Mouse (Mus musculus) heart, postnatal 14 days (tissue): ENCODE results near the gene Fars2. TPM values are rescaled to one million over a fixed set of nuclear protein-coding genes. Genes with fewer than 3 reads are reported as not detected.

Experiments used
- DNase-seq, 2 experiments: peaks; one replicate each; pipeline ENCODE4 v3.0.0; 2021 to 2022
- intact Hi-C: fragments of 180-260 bp; cut with DNase I; formaldehyde crosslinking; loops from one replicate; pipeline ENCODE4 v1.15.1; 2025
- total RNA-seq, 2 experiments: library from RNA; stranded (reverse); gene quantifications; 2 replicates each; pipeline ENCODE4 v1.2.3; 2021

Fars2 gene
- total RNA-seq, 2 experiments from 2014 or later = 63.2 to 65.6 TPM

- intact Hi-C loops = loop anchor here (2.0 to 5.0 kb wide), 3 partner anchors 263 to 1030 kb away; no protein-coding TSS in a partner anchor
- DNase-seq = peak; percentile 78 to 82
These were observed 164.8 kb downstream of the Fars2 start for GRCm38 (mm10) chr13:36282018-36282417.

DNA sequence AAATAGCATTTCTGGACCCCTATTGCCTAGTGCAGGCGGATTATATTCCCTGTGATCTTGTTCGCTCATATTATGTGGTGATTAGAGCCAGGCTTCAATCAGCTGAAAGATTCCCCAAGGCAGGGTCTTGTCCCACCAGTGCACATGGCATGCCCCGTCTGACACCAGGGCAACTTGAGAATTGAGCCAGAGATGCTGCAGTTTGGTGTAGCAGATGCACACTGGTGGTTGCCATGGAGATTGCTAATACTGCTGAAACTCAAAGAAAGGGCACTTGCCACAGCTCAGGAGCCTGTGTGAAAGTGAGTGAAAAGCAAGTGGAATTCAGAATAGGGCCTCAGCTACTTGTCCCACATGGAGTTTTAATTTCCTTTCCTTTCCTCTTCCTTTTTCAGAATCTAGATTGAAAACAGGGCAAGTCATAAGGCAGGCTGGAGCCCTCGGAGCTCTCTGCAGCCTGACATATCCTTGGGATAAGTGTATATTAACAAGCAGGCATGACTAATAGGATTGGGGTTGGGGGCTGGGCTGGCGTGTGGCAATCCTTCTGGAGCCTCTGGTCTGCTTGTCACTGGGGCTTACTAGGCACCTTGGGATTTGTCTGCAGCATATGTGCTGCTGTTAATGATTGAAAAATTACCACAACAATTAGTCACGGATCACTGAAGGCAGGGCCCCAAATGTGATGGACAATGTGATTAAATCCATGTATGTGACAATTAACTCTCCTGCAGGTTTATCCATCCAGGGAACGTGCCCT lies 165.8 kb downstream of the Fars2 start:
- intact Hi-C loops = loop anchor here (2.0 to 5.0 kb wide), 3 partner anchors 264 to 1029 kb away; no protein-coding TSS in a partner anchor
- DNase-seq = no peak

GRCm38 (mm10) chr13:36283545-36284067 lies 166.4 kb downstream of the Fars2 start:
- DNase-seq = no peak
- intact Hi-C loops = loop anchor here (2.0 to 5.0 kb wide), 3 partner anchors 265 to 1029 kb away; no protein-coding TSS in a partner anchor

DNA sequence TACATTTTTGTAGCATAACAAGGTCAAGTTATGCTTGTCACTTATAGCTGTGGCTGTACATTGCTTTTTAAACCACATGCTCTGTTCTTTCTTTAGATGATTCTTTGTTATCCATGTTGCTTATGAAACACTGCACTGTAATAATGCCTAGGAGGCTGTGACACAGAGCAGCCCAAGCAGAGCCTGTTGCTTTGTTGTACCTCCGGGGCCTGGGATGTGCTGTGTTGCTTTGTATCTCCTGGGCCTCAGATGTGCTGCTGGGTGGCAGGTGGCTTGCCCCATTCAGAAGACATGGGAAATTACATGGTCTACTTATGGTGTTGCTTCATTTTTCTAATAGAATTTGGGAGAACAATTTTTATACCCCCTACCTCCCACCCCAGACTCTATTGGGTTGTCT lies 166.9 kb downstream of the Fars2 start:
- intact Hi-C loops = loop anchor here (5.0 kb wide), 2 partner anchors 443 to 1028 kb away; no protein-coding TSS in a partner anchor
- no peak for DNase-seq

DNA sequence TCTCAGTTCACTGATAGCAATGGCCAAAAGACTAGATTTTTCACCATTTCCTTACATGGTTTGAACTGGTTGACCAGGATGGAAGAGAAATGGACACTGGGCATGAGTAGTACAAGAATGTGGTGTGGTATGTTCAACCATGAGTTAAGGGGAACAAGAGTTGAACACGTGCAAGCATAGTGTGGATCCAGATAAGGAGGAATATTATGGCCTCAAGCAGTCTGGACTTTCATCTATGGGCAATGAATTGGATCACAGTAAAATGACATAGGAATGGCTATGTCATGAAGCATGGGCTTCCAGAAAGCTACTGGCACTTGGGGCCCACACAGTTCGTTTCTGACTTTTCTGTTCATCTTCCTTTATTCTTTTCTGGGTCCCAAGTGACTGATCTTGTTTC lies 168.0 kb downstream of the Fars2 start:
- DNase-seq = no peak
- intact Hi-C loops = no loop called here

DNA sequence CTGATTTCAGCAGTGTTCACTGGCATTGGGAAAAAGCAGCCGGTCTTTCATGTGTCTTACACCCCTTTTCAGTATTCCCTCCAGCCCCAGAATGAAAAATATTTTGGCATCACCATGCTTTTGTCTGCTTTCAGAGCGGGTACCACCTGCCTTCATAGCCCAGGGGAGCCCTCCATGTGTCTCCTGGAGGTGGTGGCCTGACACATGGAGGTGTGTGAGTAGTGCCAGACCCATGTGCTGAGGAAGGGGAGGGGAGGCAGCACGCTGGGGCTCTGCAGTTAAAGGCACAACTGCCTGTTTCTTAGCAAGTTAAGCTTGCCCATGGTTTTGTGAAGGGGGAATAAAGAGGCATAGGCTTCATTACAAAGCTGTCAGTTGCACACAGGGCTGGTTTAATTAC lies 176.3 kb downstream of the Fars2 start:
- intact Hi-C loops = no loop called here
- no peak for DNase-seq

GRCm38 (mm10) chr13:36294503-36294902 lies 177.3 kb downstream of the Fars2 start:
- intact Hi-C loops = no loop called here
- no peak for DNase-seq

- intact Hi-C loops = no loop called here
- DNase-seq = peak; percentile 68 to 69
These were observed 178.6 kb downstream of the Fars2 start for GRCm38 (mm10) chr13:36295848-36296247.

DNA sequence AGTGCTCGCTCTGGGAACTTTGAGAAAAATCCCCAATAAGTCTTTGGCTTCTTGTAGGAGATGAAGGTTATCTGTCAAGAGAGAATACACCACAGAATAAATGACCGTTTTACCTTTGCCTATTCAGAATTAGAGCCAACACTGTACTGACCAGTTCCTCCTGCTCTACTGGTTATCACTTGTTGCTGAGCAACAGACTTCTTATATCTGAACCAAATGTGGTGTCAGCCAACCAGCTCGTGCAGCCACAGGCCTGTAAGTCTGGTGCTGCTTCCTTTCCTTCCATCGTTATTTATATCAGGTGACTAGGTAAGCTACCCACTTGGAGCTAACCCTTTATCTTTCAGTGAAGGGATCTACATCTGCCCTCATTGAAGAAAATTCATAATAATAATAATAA lies 179.4 kb downstream of the Fars2 start:
- intact Hi-C loops = no loop called here

DNA sequence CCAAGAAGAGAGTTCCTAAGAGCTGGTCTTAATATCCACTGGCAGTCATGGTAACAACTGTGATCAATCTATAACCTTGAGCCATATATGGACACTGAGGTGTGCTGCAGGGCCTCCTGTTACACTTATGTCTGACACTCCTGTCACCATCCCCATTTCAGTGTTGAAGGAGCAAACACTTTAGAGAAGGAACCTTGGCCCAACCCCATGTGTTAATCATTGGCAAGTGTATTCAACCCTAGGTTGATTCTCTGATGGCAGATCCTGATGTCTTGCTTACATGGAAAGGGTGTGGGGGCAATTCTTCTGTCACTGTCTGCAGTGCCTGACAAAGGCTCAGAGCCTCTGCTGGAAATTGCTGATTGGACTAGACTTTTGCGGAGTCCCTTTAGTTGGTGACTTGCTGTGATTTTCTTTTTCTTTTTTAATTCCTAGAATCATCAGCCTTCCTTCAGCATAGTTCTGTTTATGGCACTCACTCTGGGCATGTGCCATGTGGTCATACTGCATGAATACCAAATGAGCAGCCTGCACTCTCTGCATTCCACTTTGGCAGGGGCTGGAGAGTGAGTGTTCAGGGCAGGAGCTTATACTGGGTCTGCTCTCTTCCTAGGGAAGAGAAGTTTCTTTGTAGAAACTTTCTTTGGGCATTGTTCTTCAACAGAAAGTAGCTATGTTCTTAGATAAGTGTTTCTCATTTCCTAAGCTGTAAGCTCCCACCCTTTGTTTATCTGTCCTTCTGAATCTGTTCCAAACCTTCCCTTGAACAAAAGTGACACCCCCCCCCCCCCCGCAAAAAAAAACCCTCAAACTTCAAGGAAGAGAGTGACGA lies 181.0 kb downstream of the Fars2 start:
- intact Hi-C loops = no loop called here
- DNase-seq = no peak

More for the DNA sequence above, 179.4 kb downstream of the Fars2 start:
- DNase-seq = no peak

GRCm38 (mm10) chr13:36298782-36299031 lies 181.5 kb downstream of the Fars2 start:
- DNase-seq = no peak
- intact Hi-C loops = no loop called here

GRCm38 (mm10) chr13:36302770-36303169 lies 185.6 kb downstream of the Fars2 start:
- DNase-seq = no peak
- intact Hi-C loops = no loop called here

- DNase-seq = no peak
- intact Hi-C loops = no loop called here
These were observed 188.1 kb downstream of the Fars2 start for GRCm38 (mm10) chr13:36305306-36305705.

- intact Hi-C loops = no loop called here
- no peak for DNase-seq
These were observed 190.2 kb downstream of the Fars2 start for GRCm38 (mm10) chr13:36307386-36307785.

GRCm38 (mm10) chr13:36309160-36309559 lies 191.9 kb downstream of the Fars2 start:
- peak in 1 of 2 experiments; percentile 19 for DNase-seq
- intact Hi-C loops = no loop called here

DNA sequence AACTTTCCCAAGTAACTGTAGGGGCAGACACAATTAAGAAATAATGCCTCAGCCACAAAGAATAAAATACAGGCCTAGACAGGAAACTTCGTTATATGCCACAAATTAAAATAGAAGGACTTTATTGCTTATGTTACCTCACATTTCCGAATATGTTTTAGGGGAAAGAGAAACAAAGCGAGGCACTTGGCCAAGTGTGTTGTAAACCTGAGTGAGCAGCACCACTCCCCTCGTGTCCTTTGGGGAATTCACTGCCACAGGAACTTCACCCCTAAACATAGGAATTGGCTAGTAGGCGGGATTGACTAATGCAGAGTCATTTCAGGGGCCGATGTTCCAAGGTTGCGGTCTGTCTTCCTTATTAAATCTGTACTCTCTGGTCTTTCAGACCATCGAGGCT lies 197.0 kb downstream of the Fars2 start:
- intact Hi-C loops = no loop called here
- DNase-seq = peak; percentile 25 to 26

DNA sequence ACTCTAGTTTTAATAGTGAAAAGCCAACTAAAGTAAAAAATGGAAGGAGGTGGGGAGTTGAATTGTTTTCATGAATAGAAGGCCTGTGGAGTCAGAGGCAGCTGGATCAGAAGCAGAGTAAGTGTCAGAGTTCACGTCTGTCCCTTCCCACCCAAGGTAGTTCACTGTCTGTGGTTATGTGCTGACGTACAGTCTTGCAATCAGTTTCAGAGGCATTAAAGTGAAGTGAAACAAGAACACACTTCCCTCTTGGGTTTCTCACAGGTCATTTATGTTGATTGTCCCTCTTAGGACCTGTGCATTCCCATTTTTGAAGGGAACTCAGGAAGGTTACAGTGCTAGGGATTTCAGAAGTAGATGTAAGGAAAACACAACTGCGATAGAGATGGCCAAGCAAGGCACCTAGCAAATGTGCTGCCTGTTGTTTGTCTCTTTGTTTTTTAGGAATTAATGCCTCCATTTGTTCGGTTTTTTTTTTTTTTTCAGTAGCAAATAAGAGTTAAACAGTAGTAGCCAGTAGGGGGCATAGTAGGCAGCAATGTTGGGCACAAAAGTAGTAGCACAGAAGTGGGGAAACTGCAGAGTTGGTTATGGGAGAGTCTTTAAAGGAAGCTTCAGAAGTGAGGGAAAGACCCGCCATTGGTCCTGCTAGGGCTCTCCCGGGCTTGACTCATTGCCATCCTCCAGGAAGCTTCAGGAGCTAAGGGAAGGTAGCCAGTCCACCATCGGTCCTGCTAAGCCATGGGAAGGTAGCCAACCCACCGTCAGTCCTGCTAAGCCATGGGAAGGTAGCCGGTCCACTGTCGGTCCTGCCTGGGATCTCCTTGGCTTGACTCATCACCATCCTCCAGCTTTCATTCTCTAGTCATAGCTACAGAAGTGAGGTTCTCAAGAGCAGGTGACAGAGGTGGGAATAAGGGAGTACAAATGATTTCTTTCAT lies 197.9 kb downstream of the Fars2 start:
- DNase-seq = no peak
- intact Hi-C loops = no loop called here

- intact Hi-C loops = no loop called here
- no peak for DNase-seq
These were observed 200.6 kb downstream of the Fars2 start for GRCm38 (mm10) chr13:36317824-36318223.

DNA sequence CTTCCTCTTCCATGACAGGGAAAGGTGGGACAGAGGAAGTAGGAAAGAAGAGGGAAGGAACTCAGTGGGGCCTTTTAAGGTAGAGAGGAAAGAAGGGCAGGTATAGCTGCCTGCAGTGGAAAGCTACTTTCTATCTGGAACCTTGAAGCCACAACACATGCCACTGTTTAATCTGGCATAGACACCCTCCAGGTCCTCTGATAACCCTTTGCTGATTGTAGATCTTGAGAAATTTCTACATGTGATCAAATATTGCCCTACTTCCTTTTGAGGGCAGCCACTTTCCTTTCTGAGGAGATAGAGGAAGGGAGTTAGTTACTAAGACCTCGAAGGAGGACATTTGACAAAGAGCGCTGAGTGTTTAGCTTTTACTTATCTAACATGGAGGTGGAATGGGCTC lies 207.4 kb downstream of the Fars2 start:
- intact Hi-C loops = no loop called here
- no peak for DNase-seq

DNA sequence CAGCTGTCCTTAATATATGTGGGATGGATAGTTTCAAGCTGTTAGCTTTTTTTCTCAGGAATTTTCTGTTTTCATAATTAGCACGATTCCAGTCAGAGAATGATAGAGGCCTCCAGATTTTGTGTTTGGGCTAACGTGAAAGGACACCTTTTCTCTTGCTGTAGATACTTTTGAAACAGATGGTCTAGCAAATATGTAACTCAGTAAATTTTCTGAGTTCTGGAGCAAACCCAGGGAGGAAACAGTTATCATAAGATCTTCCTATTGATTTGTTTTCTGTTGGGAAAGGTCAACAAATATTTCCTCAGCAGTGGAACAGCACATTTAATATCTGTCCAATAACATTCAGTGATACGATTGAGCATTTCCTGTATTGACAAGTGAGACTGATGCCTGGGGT lies 209.3 kb downstream of the Fars2 start:
- intact Hi-C loops = no loop called here

More for the DNA sequence above, 209.3 kb downstream of the Fars2 start:
- DNase-seq = no peak
